Mouse (Mus musculus) layer of hippocampus, postnatal 25 days (tissue): Measurements from ENCODE around the gene B4galt2. TPM values are rescaled to one million over a fixed set of nuclear protein-coding genes. Genes with fewer than 3 reads are reported as not detected.
A peak's percentile ranks its signal among the peaks of the same experiment; 100 is the strongest.

Experiments
- DNase-seq, 2 experiments: peaks; one replicate each; pipeline ENCODE4 v3.0.0; 2022; ENCODE audit warnings: mixed read lengths in 2 of 2, low spot score in 1 of 2; ENCODE audit errors: extremely low spot score in 1 of 2
- total RNA-seq, 2 experiments: library from RNA; stranded (reverse); gene quantifications; 2 replicates each; pipeline ENCODE4 v1.2.3; 2021

The B4galt2 gene
- 10 to 100 TPM; 75.6 to 76.3 TPM for total RNA-seq

- peak; percentile 63 to 68 for DNase-seq
These were observed at the start of gene B4galt2 for GRCm38 (mm10) chr4:117882701-117883691. B4galt2 (minus strand) TSS chr4:117883487.

- DNase-seq = no peak
These were observed 46.1 kb upstream of the B4galt2 start, which contains the start of gene Artn for GRCm38 (mm10) chr4:117929391-117929881. Artn (minus strand) TSS chr4:117929763.

GRCm38 (mm10) chr4:117928699-117929241 lies 45.5 kb upstream of the B4galt2 start:
- DNase-seq = peak in 1 of 2 experiments; percentile 53

- peak in 1 of 2 experiments; percentile 56 for DNase-seq
These were observed 44.9 kb upstream of the B4galt2 start for GRCm38 (mm10) chr4:117928234-117928633.

- peak in 1 of 2 experiments; percentile 47 for DNase-seq
These were observed 43.5 kb upstream of the B4galt2 start for GRCm38 (mm10) chr4:117926545-117927482.

GRCm38 (mm10) chr4:117924916-117925315 lies 41.6 kb upstream of the B4galt2 start:
- no peak for DNase-seq

- no peak for DNase-seq
These were observed 40.2 kb upstream of the B4galt2 start for GRCm38 (mm10) chr4:117923450-117923849.

GRCm38 (mm10) chr4:117921358-117921757 lies 38.1 kb upstream of the B4galt2 start:
- DNase-seq = no peak

- no peak for DNase-seq
These were observed 35.5 kb upstream of the B4galt2 start for GRCm38 (mm10) chr4:117918762-117919161.

- DNase-seq = no peak
These were observed 35.0 kb upstream of the B4galt2 start for GRCm38 (mm10) chr4:117918261-117918660.

- no peak for DNase-seq
These were observed 34.6 kb upstream of the B4galt2 start for GRCm38 (mm10) chr4:117917847-117918246.

GRCm38 (mm10) chr4:117917402-117917801 lies 34.1 kb upstream of the B4galt2 start:
- no peak for DNase-seq

GRCm38 (mm10) chr4:117916386-117916785 lies 33.1 kb upstream of the B4galt2 start:
- DNase-seq = no peak

GRCm38 (mm10) chr4:117915489-117916105 lies 32.3 kb upstream of the B4galt2 start:
- no peak for DNase-seq

GRCm38 (mm10) chr4:117914591-117915442 lies 31.5 kb upstream of the B4galt2 start, which contains the start of gene Ipo13:
Ipo13 (minus strand) TSS chr4:117914999.
- peak; percentile 84 to 99 for DNase-seq

- no peak for DNase-seq
These were observed 30.7 kb upstream of the B4galt2 start for GRCm38 (mm10) chr4:117914031-117914430.

GRCm38 (mm10) chr4:117913421-117913820 lies 30.1 kb upstream of the B4galt2 start:
- no peak for DNase-seq

GRCm38 (mm10) chr4:117912685-117913273 lies 29.5 kb upstream of the B4galt2 start:
- no peak for DNase-seq
